Mouse (Mus musculus): ENCODE results near the gene F830045P16Rik. TPM values are rescaled to one million over a fixed set of nuclear protein-coding genes. Genes with fewer than 3 reads are reported as not detected.

F830045P16Rik gene
- total RNA-seq (2012; rRNA removed) (not detected in 2 replicates), total RNA-seq (2014; rRNA removed) (not detected in 2 replicates), polyA plus RNA-seq (2012; ENCODE audit: insufficient read length, low read depth) (not detected in 2 replicates)

GRCm38 (mm10) chr2:129536377-129536776, at the start of gene F830045P16Rik:
Gene F830045P16Rik, minus strand, starts transcription at chr2:129536602.
- H3K9ac ChIP-seq (ENCODE audit: insufficient read depth, low read depth) = no peak within 1 kb of the TSS
- dilution Hi-C loops (cut with MboI; ENCODE audit: extremely low pct_ligation_motif_present, extremely low pct_unique_long_range_greater_than_20kb, low sequenced_read_pairs) = no loop called here
- no peaks in the 10 kb centered on the region for H3K9me3 ChIP-seq (replicated peaks; ENCODE audit: low read length)
- H3K27me3 ChIP-seq (replicated peaks) = no peaks in the 10 kb centered on the region
- in situ Hi-C loops (cut with MboI; ENCODE audit: low pct_ligation_motif_present, low pct_unique_long_range_greater_than_20kb, low sequenced_read_pairs) = no loop called here
- H3K4me3 ChIP-seq (replicated peaks in 1 of 3; ENCODE audit: low read depth in 2 of 3, low read length in 2 of 3, poor library complexity in 1 of 3) = no peak within 1 kb of the TSS
- no peak for DNase-seq (ENCODE audit: extremely low read depth)
- no peak for TF ChIP-seq SMC3 (IDR thresholded peaks at IDR 0.05; ENCODE audit: low read depth, low read length)
- TF ChIP-seq KAT2A (IDR thresholded peaks at IDR 0.05; ENCODE audit: insufficient replicate concordance, low read length) = no peak
- TF ChIP-seq ETS1 (conservative IDR thresholded peaks at IDR 0.05; ENCODE audit: low read depth, low read length) = no peak
- H3K79me2 ChIP-seq (replicated peaks; ENCODE audit: control insufficient read depth, extremely low read depth, insufficient read depth, poor library complexity, severe bottlenecking) = no peaks in the 10 kb centered on the region
- no peaks in the 10 kb centered on the region for H3K36me3 ChIP-seq (replicated peaks in 1 of 2; ENCODE audit: control insufficient read depth in 1 of 2, insufficient read depth in 1 of 2, low read length in 1 of 2)
- no peak within 1 kb of the TSS for H3K27ac ChIP-seq (ENCODE audit: insufficient read depth, low read depth)
- no peak within 1 kb of the TSS for H3K4me2 ChIP-seq (ENCODE audit: insufficient read depth, low read depth, poor library complexity, severe bottlenecking)
- H3K4me1 ChIP-seq (ENCODE audit: control insufficient read depth in 1 of 2, insufficient read depth in 2 of 2) = peaks cover 7 to 11% of the 10 kb centered on the region in 2 experiments

DNA sequence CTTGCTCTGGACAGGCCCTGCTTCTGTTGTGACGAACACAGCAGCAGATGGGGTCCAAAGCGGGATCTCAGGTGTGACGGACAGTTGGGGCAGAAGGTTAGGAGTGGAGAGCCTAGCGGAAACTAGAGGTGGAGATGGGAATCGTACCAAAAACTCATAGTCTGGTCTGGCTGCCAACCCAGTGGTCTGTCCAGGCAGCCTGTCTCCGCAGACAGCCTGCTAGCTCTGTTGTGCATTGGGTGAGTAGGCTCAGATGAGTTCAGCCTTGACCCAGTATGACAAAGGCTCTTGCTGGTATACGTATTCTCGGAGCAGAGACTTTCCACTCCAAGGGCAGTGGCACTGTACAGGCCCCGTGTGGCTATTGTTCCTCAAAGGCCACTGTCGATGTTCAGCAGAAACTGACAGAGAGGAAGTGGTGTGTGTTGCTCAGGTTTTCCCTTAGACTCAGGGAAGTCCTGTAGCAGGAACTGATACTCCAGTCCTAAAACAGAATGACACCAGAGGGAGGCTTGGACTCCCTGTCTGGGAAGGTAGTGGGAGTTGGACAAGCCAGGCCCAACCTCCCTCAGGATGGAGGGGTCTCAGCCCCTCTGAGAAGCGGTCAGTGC, 49.6 kb upstream of the F830045P16Rik start:
- Histone ChIP-seq H3K4me2 (ENCODE audit: insufficient read depth, low read depth, poor library complexity, severe bottlenecking) (no peak overlapping the region; the same call in 1 of the 2 replicates), H3K36me3 (replicated peaks in 1 of 2; ENCODE audit: control insufficient read depth in 1 of 2, insufficient read depth in 1 of 2, low read length in 1 of 2) (no peaks in the 10 kb centered on the region), H3K4me3 (replicated peaks in 1 of 3; ENCODE audit: low read depth in 2 of 3, low read length in 2 of 3, poor library complexity in 1 of 3) (no peak overlapping the region), H3K9me3 (replicated peaks; ENCODE audit: low read length) (no peaks in the 10 kb centered on the region), H3K79me2 (replicated peaks; ENCODE audit: control insufficient read depth, extremely low read depth, insufficient read depth, poor library complexity, severe bottlenecking) (no peaks in the 10 kb centered on the region), H3K4me1 (ENCODE audit: control insufficient read depth in 1 of 2, insufficient read depth in 2 of 2) (peaks cover 29 to 44% of the 10 kb centered on the region in 2 experiments), H3K27me3 (replicated peaks) (no peaks in the 10 kb centered on the region), H3K9ac (ENCODE audit: insufficient read depth, low read depth) (no peak overlapping the region), H3K27ac (ENCODE audit: insufficient read depth, low read depth) (peak overlapping the region; percentile 2; the same call in 1 of the 2 replicates)
- dilution Hi-C loops (cut with MboI; ENCODE audit: extremely low pct_ligation_motif_present, extremely low pct_unique_long_range_greater_than_20kb, low sequenced_read_pairs) = no loop called here
- in situ Hi-C loops (cut with MboI; ENCODE audit: low pct_ligation_motif_present, low pct_unique_long_range_greater_than_20kb, low sequenced_read_pairs) = no loop called here
- TF ChIP-seq SMC3 (IDR thresholded peaks at IDR 0.05; ENCODE audit: low read depth, low read length) = peak; percentile 14; the same call in 1 of the 2 replicates
- peak; percentile 33; the same call in 1 of the 2 replicates for TF ChIP-seq RCOR1 (conservative IDR thresholded peaks at IDR 0.05; ENCODE audit: low read depth, low read length)
- peak; percentile 76 for TF ChIP-seq MEF2A (IDR thresholded peaks at IDR 0.05; ENCODE audit: borderline replicate concordance, low read depth, low read length)
- TF ChIP-seq KAT2A (IDR thresholded peaks at IDR 0.05; ENCODE audit: insufficient replicate concordance, low read length) = no peak
- no peak for TF ChIP-seq HCFC1 (IDR thresholded peaks at IDR 0.05; ENCODE audit: low read depth, low read length)
- 0 out of 2 replicates have a peak, but pooled peaks have one; percentile 32 for TF ChIP-seq MAFK (IDR thresholded peaks at IDR 0.05; ENCODE audit: insufficient replicate concordance, low read length)
- peak; percentile 67 for TF ChIP-seq CHD2 (IDR thresholded peaks at IDR 0.05; ENCODE audit: low read length)
- TF ChIP-seq ETS1 (conservative IDR thresholded peaks at IDR 0.05; ENCODE audit: low read depth, low read length) = peak; percentile 66
- peak; percentile 52 for TF ChIP-seq ELF1 (IDR thresholded peaks at IDR 0.05; ENCODE audit: low read depth, low read length)
- TF ChIP-seq BHLHE40 (IDR thresholded peaks at IDR 0.05; ENCODE audit: low read depth, low read length) = peak; percentile 67
- TF ChIP-seq SIN3A (IDR thresholded peaks at IDR 0.05; ENCODE audit: low read length) = peak; percentile 58; the same call in 1 of the 2 replicates
- TF ChIP-seq UBTF (IDR thresholded peaks at IDR 0.05; ENCODE audit: low read depth, low read length) = peak; percentile 62; the same call in 1 of the 2 replicates
- TF ChIP-seq TCF12 (IDR thresholded peaks at IDR 0.05; ENCODE audit: low read depth, low read length) = peak; percentile 33; the same call in 1 of the 2 replicates
- TF ChIP-seq MXI1 (IDR thresholded peaks at IDR 0.05; ENCODE audit: low read depth, low read length) = no peak
- 0 out of 2 replicates have a peak, but pooled peaks have one; percentile 33 for TF ChIP-seq TBP (conservative IDR thresholded peaks at IDR 0.05; ENCODE audit: low read depth, low read length)
- no peak for TF ChIP-seq NELFE (IDR thresholded peaks at IDR 0.05; ENCODE audit: low read depth, low read length)
- 0 out of 2 replicates have a peak, but pooled peaks have one; percentile 28 for TF ChIP-seq POLR2A (IDR thresholded peaks at IDR 0.05; ENCODE audit: low read depth, low read length)
- TF ChIP-seq CTCF (conservative IDR thresholded peaks at IDR 0.05 in 1 of 2, IDR thresholded peaks at IDR 0.05 in 1 of 2; ENCODE audit: low read depth in 2 of 2, low read length in 2 of 2) = 0 out of 4 replicates have a peak, but pooled peaks of 1 of the 2 experiments have one; percentile 5
- peak; percentile 96 for TF ChIP-seq EP300 (IDR thresholded peaks at IDR 0.05; ENCODE audit: low read length)
- peak; percentile 66 for TF ChIP-seq JUN (IDR thresholded peaks at IDR 0.05; ENCODE audit: insufficient read depth, low read depth, low read length)
- TF ChIP-seq ZKSCAN1 (IDR thresholded peaks at IDR 0.05; ENCODE audit: borderline replicate concordance, low read depth, low read length) = no peak
- TF ChIP-seq JUND (conservative IDR thresholded peaks at IDR 0.05; ENCODE audit: low read depth, low read length) = peak; percentile 73
- no peak for TF ChIP-seq ZMIZ1 (IDR thresholded peaks at IDR 0.05; ENCODE audit: low read depth, low read length)
- peak; percentile 94 for TF ChIP-seq IRF4 (IDR thresholded peaks at IDR 0.05; ENCODE audit: low read depth, low read length)
- 0 out of 2 replicates have a peak, but pooled peaks have one; percentile 18 for TF ChIP-seq MYC (IDR thresholded peaks at IDR 0.05; ENCODE audit: low read depth, low read length)
- peak; percentile 73 for DNase-seq (ENCODE audit: extremely low read depth)
